Mouse (Mus musculus) myocyte (in vitro differentiated cells): ENCODE data around the gene Mafk. TPM values are rescaled to one million over a fixed set of nuclear protein-coding genes. Genes with fewer than 3 reads are reported as not detected.

ENCODE experiments used
- H3K27me3 ChIP-seq: one replicate; pipeline ENCODE4 v1.6.1; 2011; ENCODE audit not compliant: control insufficient read depth, insufficient read depth, insufficient read length
- H3K36me3 ChIP-seq: one replicate; pipeline ENCODE4 v1.6.1; 2011; ENCODE audit not compliant: control insufficient read depth, insufficient read depth
- H3K4me2 ChIP-seq: one replicate; pipeline ENCODE4 v1.6.1; 2011; ENCODE audit warnings: low read depth, control low read depth
- H3K4me3 ChIP-seq: one replicate; pipeline ENCODE4 v1.5.1; 2011; ENCODE audit warnings: mild to moderate bottlenecking, control low read depth, moderate library complexity
- H3K79me2 ChIP-seq: one replicate; pipeline ENCODE4 v1.6.1; 2011; ENCODE audit not compliant: control insufficient read depth, insufficient read depth
- H3ac ChIP-seq: one replicate; pipeline ENCODE4 v1.6.1; 2011; ENCODE audit not compliant: control insufficient read depth, insufficient read length
- CEBPB ChIP-seq: IDR thresholded peaks from 2 replicates; pipeline ENCODE4 v1.6.1; 2011; ENCODE audit warnings: mild to moderate bottlenecking, moderate library complexity; ENCODE audit not compliant: poor library complexity, insufficient read depth, severe bottlenecking
- E2F4 ChIP-seq: IDR thresholded peaks from one replicate; pipeline ENCODE4 v1.6.1; 2011; ENCODE audit warnings: mild to moderate bottlenecking, control low read depth, moderate library complexity; ENCODE audit not compliant: insufficient read depth
- MAX ChIP-seq: IDR thresholded peaks from one replicate; pipeline ENCODE4 v1.6.1; 2011; ENCODE audit warnings: low read depth, mild to moderate bottlenecking, control low read depth
- MYOD1 ChIP-seq, 3 experiments: IDR thresholded peaks; one replicate each; pipeline ENCODE4 v1.6.1; 2011; ENCODE audit warnings: control low read depth in 2 of 3, low read depth in 2 of 3, mild to moderate bottlenecking in 2 of 3, moderate library complexity in 1 of 3; ENCODE audit not compliant: insufficient read length in 2 of 3, control insufficient read depth in 1 of 3
- MYOG ChIP-seq, 3 experiments: IDR thresholded peaks; one replicate each; pipeline ENCODE4 v1.6.1; 2011; ENCODE audit warnings: control low read depth in 2 of 3, low read depth in 2 of 3, mild to moderate bottlenecking in 2 of 3; ENCODE audit not compliant: insufficient read length in 2 of 3, control insufficient read depth in 1 of 3, insufficient read depth in 1 of 3
- POLR2A ChIP-seq: IDR thresholded peaks from one replicate; pipeline ENCODE4 v1.6.1; 2011; ENCODE audit warnings: low read depth, mild to moderate bottlenecking, control low read depth, moderate library complexity; ENCODE audit not compliant: insufficient read length
- POLR2AphosphoS2 ChIP-seq: IDR thresholded peaks from one replicate; pipeline ENCODE4 v1.6.1; 2011; ENCODE audit warnings: low read depth, control low read depth; ENCODE audit not compliant: insufficient read length
- REST ChIP-seq: IDR thresholded peaks from one replicate; pipeline ENCODE4 v1.6.1; 2011; ENCODE audit warnings: mild to moderate bottlenecking, control low read depth, moderate library complexity; ENCODE audit not compliant: insufficient read depth, insufficient read length
- SRF ChIP-seq: IDR thresholded peaks from one replicate; pipeline ENCODE4 v1.6.1; 2011; ENCODE audit warnings: low read depth; ENCODE audit not compliant: control insufficient read depth, insufficient read length
- TCF12 ChIP-seq: IDR thresholded peaks from one replicate; pipeline ENCODE4 v1.6.1; 2011; ENCODE audit warnings: mild to moderate bottlenecking, control low read depth; ENCODE audit not compliant: poor library complexity, insufficient read depth, severe bottlenecking
- TCF3 ChIP-seq: IDR thresholded peaks from one replicate; pipeline ENCODE4 v1.6.1; 2011; ENCODE audit warnings: low read depth, control low read depth; ENCODE audit not compliant: insufficient read length
- USF1 ChIP-seq: IDR thresholded peaks from one replicate; pipeline ENCODE4 v1.6.1; 2011; ENCODE audit warnings: low read depth, mild to moderate bottlenecking, control low read depth, moderate library complexity
- polyA plus RNA-seq: library from polyadenylated mRNA; unstranded; fragments of >200 nt; fragmentation: generic; extraction: Trizol; gene quantifications from one replicate; pipeline ENCODE4 v1.2.1, GENCODE M21; 2012; ENCODE audit warnings: missing spikeins

The Mafk gene
- polyA plus RNA-seq, 1 experiment, result 19.8 TPM

DNA sequence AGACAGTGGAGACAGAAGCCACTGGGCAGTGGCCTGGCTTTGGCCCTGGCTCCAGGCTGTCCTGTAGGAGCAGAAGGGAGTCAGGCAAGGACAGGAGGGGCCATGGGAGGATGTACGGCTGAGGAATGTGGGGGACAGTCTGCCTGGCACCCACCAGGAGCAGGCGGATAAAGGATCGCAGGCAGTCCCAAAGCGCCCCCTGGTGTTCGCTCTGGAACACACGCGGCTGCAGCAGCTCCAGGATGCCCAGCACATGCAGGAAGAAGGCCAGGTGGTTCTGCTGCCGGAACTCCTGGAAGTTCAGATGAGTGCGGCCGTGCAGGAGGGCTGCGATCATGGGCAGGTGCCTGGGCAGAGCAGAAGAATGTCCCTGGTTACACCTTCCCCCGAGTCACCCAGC is 36.6 kb upstream of the Mafk start:
- TF ChIP-seq USF1 (no peak), E2F4 (no peak), CEBPB (no peak), POLR2AphosphoS2 (no peak), SRF (no peak), POLR2A (no peak), REST (no peak), TCF12 (no peak), MYOG (IDR thresholded peaks at IDR 0.05; ENCODE audit: control insufficient read depth in 1 of 3, insufficient read depth in 1 of 3, insufficient read length in 2 of 3, low read depth in 2 of 3) (no peak), MYOD1 (IDR thresholded peaks at IDR 0.05; ENCODE audit: control insufficient read depth in 1 of 3, insufficient read length in 2 of 3, low read depth in 2 of 3) (no peak), TCF3 (no peak)
- no peak overlapping the region for H3K4me2 ChIP-seq
- no peaks in the 10 kb centered on the region for H3K27me3 ChIP-seq
- H3K36me3 ChIP-seq, result no peaks in the 10 kb centered on the region
- no peak overlapping the region for H3K4me3 ChIP-seq
- no peaks in the 10 kb centered on the region for H3K79me2 ChIP-seq
- no peak overlapping the region for H3ac ChIP-seq

DNA sequence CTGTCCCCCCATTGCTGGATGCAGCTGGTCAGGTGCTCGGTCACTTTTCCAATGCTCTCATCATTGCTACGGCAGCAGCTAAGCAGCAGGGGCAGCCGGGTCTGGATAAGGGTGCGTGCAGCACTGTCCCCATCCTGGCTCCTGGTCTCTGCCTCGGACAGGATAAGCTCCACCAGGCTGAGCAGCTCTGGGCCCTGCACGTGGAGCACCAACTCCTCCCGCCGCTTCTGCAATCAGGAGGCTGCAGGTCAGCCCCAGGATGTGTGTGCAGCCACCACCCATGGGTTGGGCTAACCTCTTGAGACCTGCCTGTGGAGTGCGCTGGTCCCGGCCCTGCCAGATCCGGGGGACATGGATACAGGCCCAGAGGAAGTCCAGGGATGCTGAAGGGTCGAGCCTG is 35.2 kb upstream of the Mafk start:
- no peaks in the 10 kb centered on the region for H3K36me3 ChIP-seq

DNA sequence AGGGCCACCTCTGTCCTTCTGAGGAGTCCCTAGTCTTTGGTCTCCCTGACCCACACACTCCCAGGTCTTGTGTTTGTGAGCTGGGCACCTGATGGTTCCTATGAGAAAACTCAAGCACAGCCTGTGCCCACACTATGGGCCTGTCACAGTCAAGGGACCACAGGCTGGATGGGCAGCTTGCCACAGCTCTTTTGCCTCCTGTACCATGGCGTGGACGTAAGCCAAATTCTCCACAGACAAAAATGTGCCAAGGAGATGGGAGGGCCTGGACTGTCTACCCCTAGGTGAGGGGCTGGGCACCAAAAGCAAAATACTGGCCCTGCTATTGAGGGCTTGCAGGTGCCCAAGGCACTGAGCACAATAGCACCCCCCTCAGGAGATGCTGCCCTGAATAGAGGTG is 34.7 kb upstream of the Mafk start:
- H3K36me3 ChIP-seq, result no peaks in the 10 kb centered on the region
- H3K4me3 ChIP-seq, result no peak overlapping the region
- no peak overlapping the region for H3K4me2 ChIP-seq
- H3K79me2 ChIP-seq, result no peaks in the 10 kb centered on the region
- no peaks in the 10 kb centered on the region for H3K27me3 ChIP-seq
- H3ac ChIP-seq, result no peak overlapping the region
- TF ChIP-seq MAX (no peak), CEBPB (no peak)

More for the DNA sequence above, 35.2 kb upstream of the Mafk start:
- no peak overlapping the region for H3K4me3 ChIP-seq
- H3K79me2 ChIP-seq, result no peaks in the 10 kb centered on the region
- no peak overlapping the region for H3ac ChIP-seq
- no peak overlapping the region for H3K4me2 ChIP-seq
- no peaks in the 10 kb centered on the region for H3K27me3 ChIP-seq
- TF ChIP-seq POLR2AphosphoS2, result no peak
- TF ChIP-seq MAX, result no peak
- TF ChIP-seq USF1, result no peak
- TF ChIP-seq MYOG (IDR thresholded peaks at IDR 0.05; ENCODE audit: control insufficient read depth in 1 of 3, insufficient read depth in 1 of 3, insufficient read length in 2 of 3, low read depth in 2 of 3), result no peak
- no peak for TF ChIP-seq REST
- TF ChIP-seq CEBPB, result no peak
- no peak for TF ChIP-seq TCF12

DNA sequence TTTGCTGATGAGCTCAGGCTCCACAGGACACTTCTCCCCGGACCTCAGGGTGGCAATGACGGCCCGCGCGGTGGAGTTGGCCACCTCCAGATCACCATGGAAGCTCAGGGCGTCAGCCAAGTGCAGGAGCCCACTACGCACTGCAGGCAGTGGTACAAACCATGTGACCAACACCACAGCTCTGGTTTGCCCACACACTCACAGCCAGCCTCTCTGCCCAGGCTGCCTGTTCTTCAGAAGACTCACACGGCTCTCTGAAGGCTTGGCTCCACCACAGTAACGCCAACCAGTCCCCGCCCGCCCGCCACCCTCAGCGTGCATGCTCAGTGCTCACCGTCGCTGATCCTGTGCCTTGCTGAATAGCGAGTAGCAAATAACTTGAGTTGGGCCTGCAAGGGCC is 33.2 kb upstream of the Mafk start:
- no peaks in the 10 kb centered on the region for H3K36me3 ChIP-seq
- H3K4me2 ChIP-seq, result no peak overlapping the region
- H3K27me3 ChIP-seq, result no peaks in the 10 kb centered on the region
- H3K79me2 ChIP-seq, result no peaks in the 10 kb centered on the region
- H3ac ChIP-seq, result no peak overlapping the region
- TF ChIP-seq TCF12 (no peak), TCF3 (no peak), E2F4 (no peak), MYOG (IDR thresholded peaks at IDR 0.05; ENCODE audit: control insufficient read depth in 1 of 3, insufficient read depth in 1 of 3, insufficient read length in 2 of 3, low read depth in 2 of 3) (no peak), POLR2A (no peak)
- H3K4me3 ChIP-seq, result no peak overlapping the region

GRCm38 (mm10) chr5:139764296-139764695 is 27.0 kb upstream of the Mafk start:
- Histone ChIP-seq H3K36me3 (no peaks in the 10 kb centered on the region), H3K27me3 (no peaks in the 10 kb centered on the region), H3ac (no peak overlapping the region), H3K79me2 (no peaks in the 10 kb centered on the region), H3K4me3 (no peak overlapping the region), H3K4me2 (no peak overlapping the region)
- TF ChIP-seq MYOG (IDR thresholded peaks at IDR 0.05; ENCODE audit: control insufficient read depth in 1 of 3, insufficient read depth in 1 of 3, insufficient read length in 2 of 3, low read depth in 2 of 3), result no peak
- TF ChIP-seq USF1, result no peak
- no peak for TF ChIP-seq POLR2A
- TF ChIP-seq TCF12, result no peak
- TF ChIP-seq SRF, result no peak
- TF ChIP-seq E2F4, result no peak
- TF ChIP-seq MAX, result no peak
- no peak for TF ChIP-seq MYOD1 (IDR thresholded peaks at IDR 0.05; ENCODE audit: control insufficient read depth in 1 of 3, insufficient read length in 2 of 3, low read depth in 2 of 3)
- TF ChIP-seq REST, result no peak
- no peak for TF ChIP-seq CEBPB
- no peak for TF ChIP-seq POLR2AphosphoS2
- no peak for TF ChIP-seq TCF3
